Mouse (Mus musculus) limb, embryonic 12.5 days (tissue): ENCODE measurements around the gene Exoc6b. TPM values are rescaled to one million over a fixed set of nuclear protein-coding genes. Genes with fewer than 3 reads are reported as not detected.

ENCODE experiments used
- ATAC-seq: fragments of 200-750 bp; cut with Nextera tagmentation; 2 replicates; pipeline ENCODE4 v1.8.0; 2017; ENCODE audit warnings: low read depth, moderate TSS enrichment; ENCODE audit not compliant: insufficient number of reproducible peaks, insufficient read depth, low FRiP score, low TSS enrichment
- H3K27ac ChIP-seq: fragments of 300-500 bp; sonication (generic); 2 replicates; pipeline ENCODE4 v1.5.1; 2016; ENCODE audit warnings: mild to moderate bottlenecking, moderate library complexity
- H3K27me3 ChIP-seq: fragments of 300-500 bp; sonication (generic); 2 replicates; pipeline ENCODE4 v1.6.1; 2016; ENCODE audit warnings: mild to moderate bottlenecking, moderate library complexity
- H3K36me3 ChIP-seq: fragments of 300-500 bp; sonication (generic); 2 replicates; pipeline ENCODE4 v1.6.1; 2016; ENCODE audit warnings: mild to moderate bottlenecking, moderate library complexity
- H3K4me1 ChIP-seq: fragments of 300-500 bp; sonication (generic); replicated peaks from 2 replicates; pipeline ENCODE4 v1.6.1; 2016
- H3K4me2 ChIP-seq: fragments of 300-500 bp; sonication (generic); 2 replicates; pipeline ENCODE4 v1.6.1; 2016; ENCODE audit warnings: mild to moderate bottlenecking, moderate library complexity
- H3K4me3 ChIP-seq: fragments of 300-500 bp; sonication (generic); replicated peaks from 2 replicates; pipeline ENCODE4 v1.5.1; 2016; ENCODE audit warnings: mild to moderate bottlenecking
- H3K9ac ChIP-seq: fragments of 300-500 bp; sonication (generic); replicated peaks from 2 replicates; pipeline ENCODE4 v1.6.1; 2016; ENCODE audit warnings: mild to moderate bottlenecking, moderate library complexity
- H3K9me3 ChIP-seq: fragments of 300-500 bp; sonication (generic); 2 replicates; pipeline ENCODE4 v1.6.1; 2016; ENCODE audit warnings: mild to moderate bottlenecking, moderate library complexity
- whole genome bisulfite sequencing: fragments of 180-500 bp; shearing (Covaris S2); methylation state at CpG from one replicate; pipeline ENCODE4 v1.1.7; 2016; 5-methylcytosine and 5-hydroxymethylcytosine counted together
- polyA plus RNA-seq: library from polyadenylated mRNA; unstranded; fragments of >200 nt; fragmentation: Nextera tagmentation; extraction: Ambion mirVana; gene quantifications from 2 replicates; pipeline ENCODE4 v1.2.1, GENCODE M21; 2016

Gene Exoc6b
- polyA plus RNA-seq, 1 experiment from 2014 or later = 38.2 TPM

DNA sequence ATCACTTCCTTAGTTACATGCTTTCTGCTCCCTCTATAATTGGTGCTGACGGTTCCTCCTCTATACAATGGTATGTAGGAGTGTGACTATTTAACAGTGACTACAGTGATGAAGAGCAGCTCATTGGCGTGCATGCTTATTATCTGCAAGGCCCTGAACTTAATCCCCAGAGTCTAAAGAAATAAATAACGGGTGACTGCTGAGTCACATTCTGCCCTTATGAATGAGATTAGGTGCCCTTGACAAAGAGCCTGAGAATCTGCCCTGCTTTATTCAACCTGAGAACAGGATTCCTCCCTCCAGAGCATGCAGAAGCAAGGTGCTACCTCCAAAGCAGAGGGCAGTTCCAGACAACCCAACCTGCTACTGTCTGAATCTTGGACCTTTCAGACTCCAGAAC lies 314.0 kb downstream of the Exoc6b start:
- Histone ChIP-seq H3K4me2 (no peak overlapping the region), H3K27ac (no peak overlapping the region), H3K4me3 (no peak overlapping the region), H3K4me1 (no peaks in the 10 kb centered on the region), H3K36me3 (no peaks in the 10 kb centered on the region), H3K9me3 (no peaks in the 10 kb centered on the region), H3K27me3 (no peaks in the 10 kb centered on the region), H3K9ac (no peak overlapping the region)
- 82% methylated on average over 3 of the region's 3 CpGs for WGBS
- no peak for ATAC-seq

DNA sequence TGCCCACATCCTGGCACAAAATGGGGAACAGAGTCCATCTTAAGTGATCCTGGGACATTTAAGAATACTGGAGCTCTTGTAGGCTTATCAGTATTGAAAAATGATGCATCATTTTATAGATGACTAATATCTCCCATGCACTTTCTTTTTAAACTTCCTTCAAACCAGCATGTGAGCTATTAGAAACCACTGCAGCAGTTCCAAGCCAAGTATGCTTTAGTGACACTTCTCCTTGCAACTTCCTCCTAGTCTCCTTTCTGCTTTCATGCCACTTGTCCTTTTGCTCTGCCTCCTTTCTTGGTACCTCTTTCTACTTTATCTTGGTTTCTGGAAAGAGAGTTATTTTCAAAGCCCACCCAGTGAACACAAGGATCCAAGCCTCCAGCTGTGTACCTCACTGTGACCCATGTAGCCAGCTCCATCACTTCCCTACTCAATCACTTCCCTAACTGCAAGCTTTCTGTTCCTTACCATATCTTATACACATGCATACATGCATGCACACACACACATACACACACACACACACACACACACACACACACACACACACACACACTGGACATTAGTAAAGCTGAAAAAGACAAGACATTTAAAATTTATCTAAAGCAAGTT lies 316.4 kb downstream of the Exoc6b start:
- Histone ChIP-seq H3K36me3 (no peaks in the 10 kb centered on the region), H3K27ac (no peak overlapping the region), H3K4me2 (no peak overlapping the region), H3K27me3 (no peaks in the 10 kb centered on the region), H3K4me3 (no peak overlapping the region), H3K4me1 (no peaks in the 10 kb centered on the region), H3K9me3 (no peaks in the 10 kb centered on the region), H3K9ac (no peak overlapping the region)
- ATAC-seq = no peak

DNA sequence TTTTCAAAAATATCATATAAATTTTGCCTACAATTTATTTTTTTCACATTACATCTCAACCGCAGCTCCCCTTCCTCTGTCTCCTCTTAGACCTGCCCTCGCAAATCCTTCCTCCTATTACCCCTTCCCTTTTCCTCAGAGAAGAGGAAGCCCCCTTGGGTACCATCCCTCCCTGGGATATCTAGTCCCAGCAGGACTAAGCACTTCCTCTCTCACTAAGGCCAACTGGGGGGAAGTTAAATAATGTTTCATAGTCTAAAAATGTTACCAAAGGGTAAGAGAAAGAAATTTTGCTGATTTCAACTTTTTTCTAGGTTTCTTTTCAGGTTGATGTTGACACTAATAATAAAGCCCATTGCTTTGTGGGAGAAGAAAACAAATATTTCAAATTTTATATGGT lies 317.9 kb downstream of the Exoc6b start:
- Histone ChIP-seq H3K27me3 (no peaks in the 10 kb centered on the region), H3K4me3 (no peak overlapping the region), H3K27ac (no peak overlapping the region), H3K9me3 (no peaks in the 10 kb centered on the region), H3K36me3 (no peaks in the 10 kb centered on the region), H3K9ac (no peak overlapping the region), H3K4me1 (no peaks in the 10 kb centered on the region), H3K4me2 (no peak overlapping the region)
- WGBS = 84% methylated on average over 2 of the region's 2 CpGs
- no peak for ATAC-seq

DNA sequence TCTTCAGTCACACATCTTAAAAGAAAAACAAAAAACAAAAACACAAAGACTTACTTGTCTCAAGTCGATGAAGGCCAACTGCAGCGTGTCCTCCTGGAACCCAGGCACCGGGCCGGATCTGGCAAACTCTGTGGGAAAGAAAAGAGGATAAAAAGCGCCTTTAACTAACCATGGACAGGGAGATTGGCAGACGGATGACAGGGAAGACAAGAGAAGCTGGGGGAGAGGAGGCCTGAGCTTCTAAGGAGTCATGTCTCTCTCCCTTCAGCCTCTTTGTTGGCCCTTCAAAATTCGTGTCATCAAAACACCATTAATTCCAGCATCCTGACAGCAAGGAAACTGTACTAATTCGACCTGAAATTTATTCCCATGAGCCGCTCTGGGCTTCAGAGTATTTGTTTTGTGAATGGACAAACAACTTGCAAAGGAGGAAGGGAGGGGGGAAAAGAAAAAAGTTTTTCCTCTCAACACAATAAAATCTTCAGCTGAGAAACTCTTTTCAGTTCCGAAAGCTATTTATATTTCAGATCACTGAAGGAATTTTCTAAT lies 322.4 kb downstream of the Exoc6b start:
- Histone ChIP-seq H3K36me3 (no peaks in the 10 kb centered on the region), H3K27me3 (no peaks in the 10 kb centered on the region), H3K27ac (no peak overlapping the region), H3K9ac (no peak overlapping the region), H3K9me3 (no peaks in the 10 kb centered on the region), H3K4me3 (no peak overlapping the region), H3K4me1 (no peaks in the 10 kb centered on the region; the same call in 1 of the 2 replicates), H3K4me2 (no peak overlapping the region)
- no peak for ATAC-seq
- 82% methylated on average over 10 of the region's 10 CpGs for WGBS

DNA sequence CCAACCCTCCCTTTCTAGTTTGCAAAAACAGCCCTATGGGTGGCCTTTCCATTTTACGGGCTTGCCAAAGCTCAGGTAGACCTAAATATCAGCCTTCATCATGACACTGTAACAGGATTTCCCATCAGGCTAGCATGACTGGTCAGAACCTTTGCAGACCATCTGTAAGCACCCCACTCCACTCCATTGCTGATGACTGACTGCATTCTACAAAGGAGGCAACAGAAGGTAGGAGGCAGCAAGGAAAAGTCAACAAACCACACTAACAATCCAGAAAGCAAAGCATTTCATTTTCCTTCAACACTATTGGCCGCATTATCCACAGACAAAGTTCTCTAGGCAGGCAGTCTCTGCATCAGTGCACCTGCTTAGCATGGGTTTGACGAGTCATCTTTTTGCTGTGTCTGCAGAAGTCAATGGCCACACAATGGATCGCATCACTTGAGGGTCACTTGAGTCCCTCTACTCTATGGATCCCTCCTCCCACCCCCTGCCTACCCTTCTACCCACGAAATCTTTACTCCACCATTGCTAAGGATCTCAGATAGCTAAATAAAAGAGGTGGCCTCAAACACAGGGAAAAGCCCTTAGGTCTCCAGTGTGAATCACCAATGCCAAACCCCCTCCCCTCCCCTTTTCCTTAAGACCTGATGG lies 323.0 kb downstream of the Exoc6b start:
- no peak overlapping the region for H3K4me2 ChIP-seq
- no peak for ATAC-seq
- no peaks in the 10 kb centered on the region for H3K9me3 ChIP-seq
- no peaks in the 10 kb centered on the region for H3K36me3 ChIP-seq
- H3K4me1 ChIP-seq = no peaks in the 10 kb centered on the region; the same call in 1 of the 2 replicates
- H3K4me3 ChIP-seq = no peak overlapping the region
- H3K27me3 ChIP-seq = no peaks in the 10 kb centered on the region
- H3K9ac ChIP-seq = no peak overlapping the region
- 89% methylated on average over 5 of the region's 5 CpGs for WGBS
- H3K27ac ChIP-seq = no peak overlapping the region

DNA sequence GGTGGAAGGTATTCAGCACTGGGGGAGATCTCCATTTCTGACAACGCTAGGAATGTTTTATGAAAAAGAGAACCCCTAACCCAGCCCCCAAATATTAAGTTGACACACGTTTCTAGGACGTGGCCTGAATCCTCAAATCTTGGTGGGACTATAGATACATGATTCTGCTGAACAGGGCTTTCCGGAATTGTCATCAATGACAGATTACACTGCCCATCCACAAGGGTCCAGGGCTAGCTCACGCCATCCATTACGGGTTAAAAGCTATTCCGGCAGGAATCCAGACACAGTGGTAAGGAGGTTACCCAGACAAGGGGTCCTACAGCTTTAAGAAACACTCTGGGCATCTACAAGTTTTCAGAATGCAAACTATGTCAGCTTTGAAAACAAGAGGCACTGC lies 323.7 kb downstream of the Exoc6b start:
- Histone ChIP-seq H3K9me3 (no peaks in the 10 kb centered on the region), H3K27ac (no peak overlapping the region), H3K4me2 (no peak overlapping the region), H3K4me3 (no peak overlapping the region), H3K36me3 (no peaks in the 10 kb centered on the region), H3K4me1 (no peaks in the 10 kb centered on the region; the same call in 1 of the 2 replicates), H3K27me3 (no peaks in the 10 kb centered on the region), H3K9ac (no peak overlapping the region)
- 89% methylated on average over 7 of the region's 7 CpGs for WGBS
- no peak for ATAC-seq

DNA sequence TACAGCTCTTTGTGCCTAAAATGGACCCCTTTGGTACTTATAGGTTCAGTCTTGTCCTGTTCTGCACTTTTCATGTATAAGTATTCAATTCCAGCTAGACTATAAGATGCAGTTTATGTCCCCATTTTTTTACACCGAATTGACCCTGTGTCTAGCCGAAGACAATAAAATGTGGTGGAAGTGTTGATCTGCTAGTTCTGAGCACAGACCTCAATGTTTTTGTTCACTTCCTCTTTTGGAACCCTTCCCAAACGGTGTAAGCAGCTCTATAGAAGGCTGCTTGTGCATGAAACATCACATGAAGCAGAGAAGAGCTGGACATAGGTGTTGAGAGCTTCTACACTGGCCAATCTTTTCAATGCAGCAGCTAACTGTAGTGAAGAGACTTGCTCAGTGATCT lies 327.1 kb downstream of the Exoc6b start:
- H3K9ac ChIP-seq = no peak overlapping the region
- H3K4me1 ChIP-seq = no peaks in the 10 kb centered on the region; the same call in 1 of the 2 replicates
- H3K9me3 ChIP-seq = no peaks in the 10 kb centered on the region
- no peaks in the 10 kb centered on the region for H3K36me3 ChIP-seq
- H3K27me3 ChIP-seq = no peaks in the 10 kb centered on the region
- no peak overlapping the region for H3K4me2 ChIP-seq
- H3K4me3 ChIP-seq = no peak overlapping the region
- no peak for ATAC-seq
- WGBS = 79% methylated on average over 3 of the region's 3 CpGs
- no peak overlapping the region for H3K27ac ChIP-seq

DNA sequence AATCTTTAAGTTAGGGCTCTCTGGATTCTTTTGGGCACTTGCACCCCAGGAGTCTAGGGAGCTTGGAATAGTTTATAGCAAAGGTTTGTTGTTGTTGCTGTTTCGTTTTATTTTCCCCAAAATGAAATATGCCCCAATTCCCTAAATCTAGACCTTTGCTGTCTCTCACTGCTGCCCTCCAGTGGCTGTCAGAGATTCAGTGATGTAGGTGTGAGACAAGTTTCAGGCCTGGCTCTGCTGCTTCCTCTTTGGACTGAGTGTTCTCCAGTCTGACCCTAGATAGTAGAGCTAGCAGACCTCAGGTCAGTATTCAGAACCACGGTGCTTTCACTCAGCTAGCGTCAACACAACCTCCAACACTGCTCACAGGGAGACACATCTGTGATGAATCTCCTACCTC lies 332.4 kb downstream of the Exoc6b start:
- H3K9me3 ChIP-seq = no peaks in the 10 kb centered on the region
- ATAC-seq = no peak
- WGBS = 58% methylated on average over 3 of the region's 3 CpGs

DNA sequence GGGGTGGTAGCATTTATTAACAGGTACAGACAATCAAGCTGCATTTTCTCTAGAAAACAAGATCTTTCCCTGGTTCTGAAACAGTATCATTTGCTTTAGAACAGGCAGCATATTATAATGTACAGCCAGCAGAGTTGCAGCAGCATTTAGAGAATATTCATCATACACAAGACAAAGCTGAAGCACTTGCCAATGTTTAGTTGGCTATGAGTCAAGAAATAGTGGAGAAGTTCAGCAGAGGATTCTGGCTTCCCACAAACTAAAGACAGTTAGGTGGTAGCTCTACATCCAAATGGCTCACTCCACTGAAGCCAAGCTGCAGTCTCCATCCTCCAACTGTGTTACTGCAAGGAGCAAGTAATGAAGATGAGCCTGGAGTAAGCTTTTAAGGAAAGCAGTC lies 342.4 kb downstream of the Exoc6b start:
- H3K27me3 ChIP-seq = no peaks in the 10 kb centered on the region
- no peaks in the 10 kb centered on the region for H3K4me1 ChIP-seq

More for the DNA sequence above, 332.4 kb downstream of the Exoc6b start:
- Histone ChIP-seq H3K27me3 (no peaks in the 10 kb centered on the region), H3K4me1 (no peaks in the 10 kb centered on the region), H3K9ac (no peak overlapping the region), H3K27ac (no peak overlapping the region), H3K4me3 (no peak overlapping the region), H3K4me2 (no peak overlapping the region), H3K36me3 (no peaks in the 10 kb centered on the region)

DNA sequence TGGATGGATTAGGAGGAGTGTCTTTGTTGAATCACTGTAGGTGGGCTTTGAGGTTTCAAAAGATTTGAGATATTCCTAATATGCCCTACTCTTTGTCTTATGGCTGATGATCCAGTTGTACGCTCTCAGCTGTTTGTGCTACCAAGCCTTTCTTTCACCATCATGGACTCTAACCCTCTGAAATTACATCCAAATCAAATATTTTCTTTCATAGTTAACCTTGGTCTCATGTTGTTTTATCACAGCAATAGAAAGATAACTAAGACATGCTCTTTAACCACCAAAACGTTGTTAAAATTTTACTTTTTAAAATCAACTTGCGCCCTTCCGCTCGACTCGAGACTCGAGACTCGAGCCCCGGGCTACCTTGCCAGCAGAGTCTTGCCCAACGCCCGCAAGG lies 356.1 kb downstream of the Exoc6b start:
- Histone ChIP-seq H3K4me2 (no peak overlapping the region), H3K9ac (no peak overlapping the region), H3K4me3 (no peak overlapping the region), H3K36me3 (no peaks in the 10 kb centered on the region), H3K4me1 (no peaks in the 10 kb centered on the region), H3K9me3 (no peaks in the 10 kb centered on the region), H3K27me3 (no peaks in the 10 kb centered on the region), H3K27ac (no peak overlapping the region)
- WGBS = 92% methylated on average over 11 of the region's 11 CpGs
- no peak for ATAC-seq

More for the DNA sequence above, 342.4 kb downstream of the Exoc6b start:
- no peak overlapping the region for H3K4me2 ChIP-seq
- H3K36me3 ChIP-seq = no peaks in the 10 kb centered on the region
- H3K4me3 ChIP-seq = no peak overlapping the region
- peaks cover 3% of the 10 kb centered on the region; the same call in 1 of the 2 replicates for H3K9me3 ChIP-seq
- no peak overlapping the region for H3K27ac ChIP-seq
- H3K9ac ChIP-seq = no peak overlapping the region
- ATAC-seq = no peak

DNA sequence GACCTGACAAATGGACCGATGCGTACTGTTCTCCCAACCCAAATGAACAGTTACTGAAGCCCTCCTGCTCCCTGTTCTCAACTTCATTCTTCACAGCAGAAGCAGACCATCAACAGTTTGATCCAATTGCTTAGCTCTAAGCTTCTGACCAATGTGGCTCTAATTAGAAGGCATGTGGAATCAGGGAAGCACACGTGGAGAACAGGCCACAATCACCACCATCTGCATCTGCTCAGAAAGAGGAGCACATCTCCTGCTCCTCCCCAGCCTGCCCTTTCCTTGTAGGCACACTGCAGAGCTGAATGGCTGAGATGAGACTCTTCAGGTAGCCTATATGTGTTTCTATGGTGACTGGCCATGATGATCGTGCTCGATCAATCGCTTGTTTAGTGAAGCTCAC lies 358.5 kb downstream of the Exoc6b start:
- H3K9me3 ChIP-seq = no peaks in the 10 kb centered on the region
- no peak overlapping the region for H3K9ac ChIP-seq
- H3K4me3 ChIP-seq = no peak overlapping the region
- no peak for ATAC-seq
- no peak overlapping the region for H3K4me2 ChIP-seq
- no peaks in the 10 kb centered on the region for H3K27me3 ChIP-seq
- no peaks in the 10 kb centered on the region for H3K36me3 ChIP-seq
- H3K4me1 ChIP-seq = no peaks in the 10 kb centered on the region
- H3K27ac ChIP-seq = no peak overlapping the region
- 74% methylated on average over 6 of the region's 6 CpGs for WGBS

DNA sequence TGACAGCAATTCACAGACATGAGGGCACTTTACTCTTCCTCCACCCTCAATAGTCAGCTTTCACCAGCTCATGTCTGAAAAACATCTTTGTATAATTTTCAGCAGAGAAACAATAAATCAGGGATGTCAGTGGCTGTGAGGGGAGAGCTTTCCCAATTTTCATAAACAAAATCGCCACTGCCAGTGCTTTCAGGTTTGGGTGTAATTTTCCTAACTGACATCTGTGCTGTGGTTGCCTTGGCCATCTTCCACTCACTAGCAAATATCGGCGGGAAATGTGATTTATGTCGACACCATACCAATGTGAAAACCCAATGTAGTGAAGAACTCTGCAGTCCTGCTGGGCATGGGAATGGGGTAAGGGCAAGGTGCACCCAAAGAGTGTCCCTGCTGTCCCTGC lies 360.7 kb downstream of the Exoc6b start:
- no peaks in the 10 kb centered on the region for H3K4me1 ChIP-seq
- no peaks in the 10 kb centered on the region for H3K36me3 ChIP-seq
- no peak overlapping the region for H3K27ac ChIP-seq
- no peak overlapping the region for H3K9ac ChIP-seq
- no peak overlapping the region for H3K4me3 ChIP-seq
- no peaks in the 10 kb centered on the region for H3K9me3 ChIP-seq
- WGBS = 81% methylated on average over 4 of the region's 4 CpGs
- no peaks in the 10 kb centered on the region for H3K27me3 ChIP-seq
- ATAC-seq = no peak
- no peak overlapping the region for H3K4me2 ChIP-seq
